Mouse (Mus musculus): ENCODE results near the gene Slc16a4.

- TF ChIP-seq MYOG (IDR thresholded peaks at IDR 0.05; ENCODE audit: control insufficient read depth, extremely low read depth, insufficient read length) (no peak), CTCF (IDR thresholded peaks at IDR 0.05; ENCODE audit: control insufficient read depth, insufficient read depth, insufficient read length) (no peak), MYOD1 (IDR thresholded peaks at IDR 0.05; ENCODE audit: control insufficient read depth, insufficient read length, low read depth) (no peak)
Observed at GRCm38 (mm10) chr3:107343971-107344370, 52.9 kb downstream of the Slc16a4 start.
